Mouse (Mus musculus): ENCODE measurements at regions not wholly inside any gene's neighbourhood (a gene's known extent, or its start where the extent isn't known, plus 50 kb on each side); places are given as distances from the start of the nearest gene placed in this dataset.

DNA sequence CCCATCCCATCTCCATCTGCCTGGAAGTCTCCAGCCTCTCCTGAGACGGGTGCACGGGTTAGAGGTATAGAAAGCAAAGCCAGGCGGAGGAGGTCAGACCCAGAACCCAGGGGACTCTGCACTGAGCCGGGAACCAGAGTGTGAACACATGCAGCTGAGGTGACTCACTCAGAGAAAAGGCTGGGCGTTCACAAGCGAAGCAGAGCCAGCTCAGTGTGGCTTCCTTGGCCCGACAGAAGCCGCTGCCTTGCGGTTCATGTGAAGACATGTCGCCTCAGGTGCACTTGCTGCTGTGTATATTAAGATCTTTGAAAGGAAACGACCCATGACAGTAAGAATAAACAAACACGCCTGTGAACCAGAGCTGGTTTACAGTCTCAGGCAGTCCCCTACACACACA lies 163.6 kb downstream of the Bmp7 start:
- no peak for ATAC-seq (ENCODE audit: low read depth)

DNA sequence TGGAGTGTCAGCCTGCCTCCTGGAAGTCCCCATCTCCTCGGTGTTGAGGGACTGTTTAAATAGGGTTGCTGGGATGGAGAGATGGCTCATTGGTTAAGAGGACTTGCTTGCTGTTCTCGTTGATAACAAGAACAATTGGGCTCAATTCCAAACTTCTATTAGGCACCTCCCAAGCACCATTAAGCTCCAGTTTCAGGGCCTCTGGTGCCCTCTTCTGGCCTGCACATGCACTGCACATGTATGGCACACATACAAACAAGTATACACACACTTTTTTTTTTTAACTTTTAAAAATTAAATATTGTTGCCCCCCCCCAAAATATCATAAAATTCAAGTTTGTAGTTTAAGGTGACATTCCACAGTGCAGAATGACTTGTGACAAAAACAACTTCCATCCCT lies 162.3 kb downstream of the Bmp7 start:
- Histone ChIP-seq H3K4me1 (replicated peaks; ENCODE audit: control insufficient read depth, insufficient read depth, low read length) (no peaks in the 10 kb centered on the region), H3K27me3 (ENCODE audit: control insufficient read depth, insufficient read depth, low read depth, low read length) (no peaks in the 10 kb centered on the region), H3K4me2 (ENCODE audit: low read depth, low read length) (no peak overlapping the region), H3K27ac (ENCODE audit: low read length) (no peak overlapping the region), H3K4me3 (ENCODE audit: low read length) (no peak overlapping the region), H3K9ac (ENCODE audit: low read length) (no peak overlapping the region), H3K36me3 (ENCODE audit: control insufficient read depth, insufficient read depth, low read length) (no peaks in the 10 kb centered on the region), H3K9me3 (ENCODE audit: control insufficient read depth, low read length) (no peaks in the 10 kb centered on the region)
- no peak for ATAC-seq (ENCODE audit: low read depth)
- WGBS = 39% methylated on average over 2 of the region's 2 CpGs

More for the DNA sequence above, 163.6 kb downstream of the Bmp7 start:
- H3K4me2 ChIP-seq (ENCODE audit: low read depth, low read length) = no peak overlapping the region
- no peaks in the 10 kb centered on the region for H3K4me1 ChIP-seq (replicated peaks; ENCODE audit: control insufficient read depth, insufficient read depth, low read length)
- no peaks in the 10 kb centered on the region for H3K9me3 ChIP-seq (ENCODE audit: control insufficient read depth, low read length)
- H3K9ac ChIP-seq (ENCODE audit: low read length) = no peak overlapping the region
- H3K27ac ChIP-seq (ENCODE audit: low read length) = no peak overlapping the region
- H3K27me3 ChIP-seq (ENCODE audit: control insufficient read depth, insufficient read depth, low read depth, low read length) = no peaks in the 10 kb centered on the region
- no peak overlapping the region for H3K4me3 ChIP-seq (ENCODE audit: low read length)
- no peaks in the 10 kb centered on the region for H3K36me3 ChIP-seq (ENCODE audit: control insufficient read depth, insufficient read depth, low read length)
- WGBS = 44% methylated on average over 12 of the region's 12 CpGs

GRCm38 (mm10) chr2:172779096-172779495 lies 161.0 kb downstream of the Bmp7 start:
- Histone ChIP-seq H3K27me3 (ENCODE audit: control insufficient read depth, insufficient read depth, low read depth, low read length) (no peaks in the 10 kb centered on the region), H3K4me1 (replicated peaks; ENCODE audit: control insufficient read depth, insufficient read depth, low read length) (no peaks in the 10 kb centered on the region), H3K27ac (ENCODE audit: low read length) (no peak overlapping the region), H3K9me3 (ENCODE audit: control insufficient read depth, low read length) (peaks cover 4% of the 10 kb centered on the region; the same call in 1 of the 2 replicates), H3K4me3 (ENCODE audit: low read length) (no peak overlapping the region), H3K9ac (ENCODE audit: low read length) (no peak overlapping the region), H3K4me2 (ENCODE audit: low read depth, low read length) (no peak overlapping the region), H3K36me3 (ENCODE audit: control insufficient read depth, insufficient read depth, low read length) (no peaks in the 10 kb centered on the region)
- 13% methylated on average over 5 of the region's 5 CpGs for WGBS
- no peak for ATAC-seq (ENCODE audit: low read depth)

GRCm38 (mm10) chr2:172782686-172783085 lies 157.4 kb downstream of the Bmp7 start:
- no peak overlapping the region for H3K27ac ChIP-seq (ENCODE audit: low read length)
- peaks cover 6% of the 10 kb centered on the region; the same call in 1 of the 2 replicates for H3K27me3 ChIP-seq (ENCODE audit: control insufficient read depth, insufficient read depth, low read depth, low read length)
- H3K4me1 ChIP-seq (replicated peaks; ENCODE audit: control insufficient read depth, insufficient read depth, low read length) = peaks cover 2% of the 10 kb centered on the region; the same call in 1 of the 2 replicates
- no peak overlapping the region for H3K9ac ChIP-seq (ENCODE audit: low read length)
- H3K4me2 ChIP-seq (ENCODE audit: low read depth, low read length) = no peak overlapping the region
- H3K36me3 ChIP-seq (ENCODE audit: control insufficient read depth, insufficient read depth, low read length) = no peaks in the 10 kb centered on the region
- H3K4me3 ChIP-seq (ENCODE audit: low read length) = no peak overlapping the region
- WGBS = 50% methylated on average over 10 of the region's 10 CpGs
- no peak for ATAC-seq (ENCODE audit: low read depth)
- peaks cover 4% of the 10 kb centered on the region; the same call in 1 of the 2 replicates for H3K9me3 ChIP-seq (ENCODE audit: control insufficient read depth, low read length)

DNA sequence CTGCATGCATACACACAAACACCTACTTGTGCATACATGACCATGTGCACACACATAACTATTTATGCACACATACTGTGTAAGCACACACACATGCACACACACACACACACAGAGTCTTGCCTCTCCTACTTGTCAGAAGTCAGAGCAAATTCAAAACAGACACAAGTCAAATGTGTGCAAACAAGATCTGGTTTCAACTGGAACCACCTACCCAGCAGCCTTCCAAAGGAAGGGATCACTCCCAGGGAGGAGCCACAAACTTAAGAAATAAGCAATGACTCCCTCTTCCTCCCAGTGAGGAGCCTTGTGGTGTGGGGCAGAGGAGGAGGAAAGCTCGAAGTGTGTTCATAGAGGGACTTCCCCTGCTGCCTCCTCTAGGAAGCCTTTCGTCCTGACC lies 153.8 kb downstream of the Bmp7 start:
- Histone ChIP-seq H3K4me2 (ENCODE audit: low read depth, low read length) (no peak overlapping the region), H3K4me1 (replicated peaks; ENCODE audit: control insufficient read depth, insufficient read depth, low read length) (peaks cover 9% of the 10 kb centered on the region), H3K9ac (ENCODE audit: low read length) (no peak overlapping the region), H3K27me3 (ENCODE audit: control insufficient read depth, insufficient read depth, low read depth, low read length) (peaks cover 21% of the 10 kb centered on the region), H3K27ac (ENCODE audit: low read length) (no peak overlapping the region), H3K4me3 (ENCODE audit: low read length) (no peak overlapping the region), H3K36me3 (ENCODE audit: control insufficient read depth, insufficient read depth, low read length) (no peaks in the 10 kb centered on the region), H3K9me3 (ENCODE audit: control insufficient read depth, low read length) (peaks cover 4% of the 10 kb centered on the region; the same call in 1 of the 2 replicates)
- WGBS = 35% methylated on average over 2 of the region's 2 CpGs
- ATAC-seq (ENCODE audit: low read depth) = no peak

GRCm38 (mm10) chr2:172787203-172787944 lies 152.7 kb downstream of the Bmp7 start:
- Histone ChIP-seq H3K27ac (ENCODE audit: low read length) (no peak overlapping the region), H3K4me1 (replicated peaks; ENCODE audit: control insufficient read depth, insufficient read depth, low read length) (peaks cover 9% of the 10 kb centered on the region), H3K27me3 (ENCODE audit: control insufficient read depth, insufficient read depth, low read depth, low read length) (peaks cover 21% of the 10 kb centered on the region), H3K36me3 (ENCODE audit: control insufficient read depth, insufficient read depth, low read length) (no peaks in the 10 kb centered on the region), H3K9me3 (ENCODE audit: control insufficient read depth, low read length) (peaks cover 4% of the 10 kb centered on the region; the same call in 1 of the 2 replicates), H3K4me3 (ENCODE audit: low read length) (peak overlapping the region; percentile 31), H3K4me2 (ENCODE audit: low read depth, low read length) (peak overlapping the region; percentile 53), H3K9ac (ENCODE audit: low read length) (peak overlapping the region; percentile 17)
- 17% methylated on average over 30 of the region's 30 CpGs for WGBS
- ATAC-seq (ENCODE audit: low read depth) = 0 out of 2 replicates have a peak, but pooled peaks have one; percentile 42

DNA sequence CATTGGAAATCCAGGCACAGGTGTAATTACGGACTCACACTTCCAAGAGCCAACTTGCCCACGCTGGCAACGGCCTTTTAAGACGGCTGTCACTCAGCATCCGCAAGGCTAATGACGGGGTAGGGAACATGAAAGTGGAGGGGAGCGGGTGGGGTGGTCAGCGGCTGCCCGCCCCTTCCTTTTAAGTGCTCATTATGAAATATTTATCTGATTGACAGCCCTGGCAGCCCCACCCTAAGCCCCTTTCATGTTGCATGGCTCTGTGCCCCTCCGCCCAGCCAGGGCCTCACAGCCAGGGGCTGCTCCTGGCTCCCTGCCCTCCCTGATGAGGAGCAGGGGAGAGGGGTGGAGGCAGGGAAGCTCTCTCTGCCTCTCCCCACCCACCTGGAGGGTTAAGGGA lies 150.9 kb downstream of the Bmp7 start:
- 22% methylated on average over 10 of the region's 10 CpGs for WGBS
- Histone ChIP-seq H3K9me3 (ENCODE audit: control insufficient read depth, low read length) (no peaks in the 10 kb centered on the region), H3K9ac (ENCODE audit: low read length) (no peak overlapping the region), H3K4me2 (ENCODE audit: low read depth, low read length) (no peak overlapping the region), H3K27me3 (ENCODE audit: control insufficient read depth, insufficient read depth, low read depth, low read length) (peaks cover 21% of the 10 kb centered on the region), H3K27ac (ENCODE audit: low read length) (no peak overlapping the region), H3K4me3 (ENCODE audit: low read length) (no peak overlapping the region), H3K36me3 (ENCODE audit: control insufficient read depth, insufficient read depth, low read length) (no peaks in the 10 kb centered on the region), H3K4me1 (replicated peaks; ENCODE audit: control insufficient read depth, insufficient read depth, low read length) (peaks cover 9% of the 10 kb centered on the region)
- ATAC-seq (ENCODE audit: low read depth) = peak; percentile 37; the same call in 1 of the 2 replicates

DNA sequence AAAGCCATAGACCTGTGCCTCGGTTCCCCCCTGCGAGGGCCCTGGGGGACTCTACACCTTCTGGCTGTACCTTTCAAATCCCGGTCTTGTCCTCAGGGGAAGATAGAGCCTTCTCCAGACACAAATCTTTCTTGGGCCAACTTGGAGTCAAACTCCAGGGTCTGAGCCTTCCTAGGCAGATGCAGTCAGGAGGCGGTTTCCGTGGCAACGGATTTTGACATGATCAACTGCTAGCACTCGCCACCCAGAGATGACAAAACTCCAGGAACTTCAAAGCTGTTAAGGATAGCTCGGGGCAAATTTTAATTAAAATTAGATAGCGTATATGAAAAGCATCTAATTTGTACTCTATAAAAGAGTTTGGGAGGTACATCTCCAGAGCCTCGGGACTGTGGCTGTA lies 147.6 kb downstream of the Bmp7 start:
- Histone ChIP-seq H3K4me2 (ENCODE audit: low read depth, low read length) (no peak overlapping the region), H3K4me3 (ENCODE audit: low read length) (no peak overlapping the region), H3K27me3 (ENCODE audit: control insufficient read depth, insufficient read depth, low read depth, low read length) (peaks cover 17% of the 10 kb centered on the region), H3K9ac (ENCODE audit: low read length) (no peak overlapping the region), H3K9me3 (ENCODE audit: control insufficient read depth, low read length) (no peaks in the 10 kb centered on the region), H3K27ac (ENCODE audit: low read length) (no peak overlapping the region), H3K4me1 (replicated peaks; ENCODE audit: control insufficient read depth, insufficient read depth, low read length) (peaks cover 6% of the 10 kb centered on the region), H3K36me3 (ENCODE audit: control insufficient read depth, insufficient read depth, low read length) (no peaks in the 10 kb centered on the region)
- ATAC-seq (ENCODE audit: low read depth) = no peak
- WGBS = 75% methylated on average over 10 of the region's 10 CpGs

DNA sequence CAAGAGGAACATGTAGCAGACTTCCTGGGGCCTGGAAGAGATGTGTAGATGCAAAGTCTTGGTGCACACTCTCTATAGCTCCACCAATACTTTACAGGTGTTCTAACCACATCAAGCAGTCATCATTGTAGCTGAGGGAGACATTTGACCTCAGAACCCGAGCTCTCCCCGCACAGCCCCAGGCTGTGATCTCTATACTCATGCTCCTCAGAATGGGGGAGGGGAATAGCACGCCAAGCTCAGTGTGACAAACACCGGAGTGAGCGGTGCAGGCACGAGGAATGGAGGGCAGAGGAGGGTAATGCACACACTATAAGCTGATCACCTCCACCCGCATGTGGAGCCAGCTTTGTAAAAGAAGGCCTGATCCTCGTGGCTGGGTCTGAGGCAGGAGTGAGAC lies 146.1 kb downstream of the Bmp7 start:
- ATAC-seq (ENCODE audit: low read depth) = no peak
- H3K9me3 ChIP-seq (ENCODE audit: control insufficient read depth, low read length) = no peaks in the 10 kb centered on the region
- H3K4me3 ChIP-seq (ENCODE audit: low read length) = no peak overlapping the region
- H3K36me3 ChIP-seq (ENCODE audit: control insufficient read depth, insufficient read depth, low read length) = no peaks in the 10 kb centered on the region
- no peak overlapping the region for H3K4me2 ChIP-seq (ENCODE audit: low read depth, low read length)
- peaks cover 8% of the 10 kb centered on the region for H3K27me3 ChIP-seq (ENCODE audit: control insufficient read depth, insufficient read depth, low read depth, low read length)
- H3K27ac ChIP-seq (ENCODE audit: low read length) = no peak overlapping the region
- peaks cover 6% of the 10 kb centered on the region for H3K4me1 ChIP-seq (replicated peaks; ENCODE audit: control insufficient read depth, insufficient read depth, low read length)
- WGBS = 79% methylated on average over 8 of the region's 8 CpGs
- no peak overlapping the region for H3K9ac ChIP-seq (ENCODE audit: low read length)

All from lung, embryonic 16.5 days (tissue).